Mouse (Mus musculus) brown adipose tissue, adult 24 weeks (tissue): ENCODE results near the gene Fbxl15. TPM values are rescaled to one million over a fixed set of nuclear protein-coding genes. Genes with fewer than 3 reads are reported as not detected.
A peak's percentile ranks its signal among the peaks of the same experiment; 100 is the strongest.

Experiments
- H3K27ac ChIP-seq: fragments of 200-500 bp; replicated peaks from 2 replicates; pipeline ENCODE4 v1.5.1; 2012; ENCODE audit warnings: low read depth, mild to moderate bottlenecking, low read length
- H3K4me1 ChIP-seq: fragments of 200-500 bp; 2 replicates; pipeline ENCODE4 v1.6.1; 2012; ENCODE audit warnings: low read length, mixed read lengths; ENCODE audit not compliant: control insufficient read depth, insufficient read depth, insufficient read length
- H3K4me3 ChIP-seq: fragments of 200-500 bp; 2 replicates; pipeline ENCODE4 v1.5.1; 2012; ENCODE audit warnings: low read depth, mild to moderate bottlenecking, low read length, moderate library complexity; ENCODE audit not compliant: insufficient read depth
- polyA plus RNA-seq: library from polyadenylated mRNA; stranded (reverse); fragments of >200 nt; gene quantifications from 2 replicates; pipeline ENCODE4 v1.2.4, GENCODE M21; 2012; ENCODE audit not compliant: missing spikeins, insufficient read depth, insufficient read length

The Fbxl15 gene
- polyA plus RNA-seq, 1 experiment = 8.9 TPM

- peaks cover 7% of the 10 kb centered on the region; the same call in 1 of the 2 replicates for H3K4me1 ChIP-seq
- H3K4me3 ChIP-seq = no peak overlapping the region
Observed at GRCm38 (mm10) chr19:46324918-46325317, 3.1 kb upstream of the Fbxl15 start.

GRCm38 (mm10) chr19:46326019-46326755, 1.8 kb upstream of the Fbxl15 start:
- no peak overlapping the region for H3K27ac ChIP-seq
- H3K4me3 ChIP-seq = peak overlapping the region; percentile 75; the same call in 1 of the 2 replicates
- H3K4me1 ChIP-seq = peaks cover 7% of the 10 kb centered on the region; the same call in 1 of the 2 replicates

More at GRCm38 (mm10) chr19:46324918-46325317, 3.1 kb upstream of the Fbxl15 start:
- H3K27ac ChIP-seq = no peak overlapping the region

DNA sequence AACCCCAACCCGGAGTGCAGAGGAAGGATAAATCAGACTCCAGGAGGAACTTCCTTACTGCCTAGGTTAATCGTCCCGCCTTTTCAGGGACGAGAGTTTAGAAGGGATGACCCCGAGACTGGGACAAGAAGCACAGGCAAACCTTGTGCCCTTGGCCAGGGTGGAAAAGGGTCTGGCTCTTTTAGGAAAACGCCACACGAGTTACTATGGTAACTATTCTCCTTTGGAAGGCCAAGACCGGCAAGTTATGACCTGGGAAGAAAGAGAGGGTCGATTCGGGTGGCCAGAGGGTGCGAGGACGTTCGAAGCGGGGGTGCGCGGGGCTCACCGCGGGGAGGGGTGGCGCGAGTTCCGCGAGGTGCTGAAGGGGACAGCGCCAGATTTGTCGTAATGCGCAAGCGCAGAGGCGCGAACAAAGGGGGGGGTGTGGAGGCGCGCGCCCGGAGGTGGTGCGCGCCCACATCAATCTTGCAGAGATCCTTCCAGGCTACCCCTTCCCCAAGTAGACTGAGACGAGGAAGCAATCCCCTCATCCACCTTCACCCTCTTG, 1.2 kb upstream of the Fbxl15 start, which contains the start of gene Psd:
TSS of gene Psd (minus strand) at position 401 of the 550 bp plus-strand sequence.
- H3K27ac ChIP-seq = 0 out of 2 replicates have a peak within 1 kb of the TSS, but pooled peaks have one; percentile 6

DNA sequence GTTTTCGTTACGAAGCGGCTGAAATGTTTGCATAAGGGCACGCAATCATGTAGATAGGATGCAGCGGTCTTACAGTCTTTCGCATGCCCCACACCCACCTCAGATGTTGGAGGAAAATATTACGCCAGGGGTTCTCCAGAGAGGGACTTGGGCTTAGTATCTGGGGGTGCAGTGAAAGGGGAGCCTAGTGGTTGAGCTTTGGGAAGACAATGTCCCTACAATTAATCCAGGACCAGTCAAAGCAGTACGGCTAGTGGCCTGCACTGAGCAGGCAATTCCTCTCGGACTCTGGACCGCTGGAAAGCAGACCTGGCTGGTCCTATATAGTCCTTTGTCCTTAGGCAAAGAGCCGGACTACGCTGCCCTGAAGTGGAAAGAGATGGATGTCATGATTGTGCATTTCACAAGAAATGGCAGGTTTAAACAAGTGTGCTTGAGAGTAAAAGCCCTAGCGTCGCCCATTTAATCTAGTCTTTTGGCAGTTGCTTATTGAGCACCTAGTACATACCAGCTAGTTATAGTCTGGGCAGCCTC, 386 bp upstream of the Fbxl15 start:
- peak overlapping the region; percentile 75 for H3K4me3 ChIP-seq
- H3K4me1 ChIP-seq = peaks cover 7% of the 10 kb centered on the region; the same call in 1 of the 2 replicates
- 0 out of 2 replicates have a peak overlapping the region, but pooled peaks have one; percentile 6 for H3K27ac ChIP-seq

More for the DNA sequence above, 1.2 kb upstream of the Fbxl15 start, which contains the start of gene Psd:
- peak within 1 kb of the TSS; percentile 75 for H3K4me3 ChIP-seq
- peaks cover 7% of the 10 kb centered on the region; the same call in 1 of the 2 replicates for H3K4me1 ChIP-seq

GRCm38 (mm10) chr19:46329031-46329641, 1.2 kb downstream of the Fbxl15 start:
- peak overlapping the region; percentile 75 for H3K4me3 ChIP-seq
- H3K4me1 ChIP-seq = peaks cover 7% of the 10 kb centered on the region; the same call in 1 of the 2 replicates
- H3K27ac ChIP-seq = no peak overlapping the region

DNA sequence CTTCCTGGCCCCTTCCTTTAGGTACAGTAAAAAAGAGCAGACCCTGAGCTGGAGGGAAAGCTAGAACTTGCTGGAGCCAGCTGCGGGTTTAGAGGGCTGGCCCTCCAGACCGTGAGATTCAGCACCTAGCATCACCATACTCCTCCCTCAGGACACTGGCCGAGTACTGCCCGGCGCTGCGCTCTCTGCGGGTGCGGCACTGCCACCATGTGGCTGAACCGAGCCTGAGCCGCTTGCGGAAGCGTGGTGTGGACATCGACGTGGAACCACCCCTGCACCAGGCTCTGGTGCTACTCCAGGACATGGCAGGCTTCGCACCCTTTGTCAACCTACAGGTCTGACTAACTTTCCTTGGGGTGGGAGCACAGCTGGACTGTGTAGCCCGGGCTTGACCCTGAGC, 2.0 kb downstream of the Fbxl15 start:
- Histone ChIP-seq H3K4me3 (no peak overlapping the region; the same call in 1 of the 2 replicates), H3K27ac (no peak overlapping the region)

DNA sequence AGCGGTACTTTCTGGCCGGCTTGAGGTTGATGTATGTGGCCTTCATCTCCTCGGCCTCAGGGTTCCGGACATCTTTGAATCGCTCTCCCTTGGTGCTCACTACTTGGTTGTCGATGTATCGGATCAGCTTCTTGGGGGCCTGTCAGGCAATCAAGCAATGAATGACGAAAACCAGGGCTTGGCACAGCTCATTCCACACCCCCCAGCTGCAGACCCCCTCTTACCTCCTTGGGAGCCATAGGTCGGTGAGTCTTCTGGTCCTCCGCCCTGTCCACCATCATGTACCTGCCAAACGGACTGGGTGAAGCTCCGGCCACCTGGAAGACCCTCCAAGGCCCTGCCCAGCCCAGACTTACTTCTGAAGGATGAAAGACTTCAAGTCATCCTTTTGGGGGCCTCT, 2.7 kb downstream of the Fbxl15 start:
- Histone ChIP-seq H3K4me1 (peaks cover 7% of the 10 kb centered on the region; the same call in 1 of the 2 replicates), H3K4me3 (no peak overlapping the region), H3K27ac (no peak overlapping the region)

More for the DNA sequence above, 2.0 kb downstream of the Fbxl15 start:
- H3K4me1 ChIP-seq = peaks cover 7% of the 10 kb centered on the region; the same call in 1 of the 2 replicates

DNA sequence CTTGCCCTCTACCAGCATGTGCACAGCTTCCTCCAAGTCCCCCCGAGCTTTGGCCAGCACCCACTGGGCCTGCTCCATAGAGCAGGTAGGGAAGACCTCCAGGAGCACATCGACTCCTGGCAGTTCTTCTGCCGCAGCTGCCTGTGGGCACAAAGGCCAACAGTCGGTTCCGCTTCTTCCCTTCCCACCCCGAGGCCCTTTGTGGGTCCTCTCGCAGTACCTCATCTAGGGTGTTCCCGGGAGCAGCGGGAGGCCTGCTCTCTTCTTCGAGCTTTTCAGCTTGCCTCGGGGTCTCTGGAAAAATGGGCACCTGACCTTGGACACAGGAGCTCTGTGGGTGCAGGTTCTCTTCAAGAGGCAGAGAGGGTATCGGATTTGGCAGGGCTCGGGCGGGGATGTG, 3.3 kb downstream of the Fbxl15 start:
- peaks cover 7% of the 10 kb centered on the region; the same call in 1 of the 2 replicates for H3K4me1 ChIP-seq

DNA sequence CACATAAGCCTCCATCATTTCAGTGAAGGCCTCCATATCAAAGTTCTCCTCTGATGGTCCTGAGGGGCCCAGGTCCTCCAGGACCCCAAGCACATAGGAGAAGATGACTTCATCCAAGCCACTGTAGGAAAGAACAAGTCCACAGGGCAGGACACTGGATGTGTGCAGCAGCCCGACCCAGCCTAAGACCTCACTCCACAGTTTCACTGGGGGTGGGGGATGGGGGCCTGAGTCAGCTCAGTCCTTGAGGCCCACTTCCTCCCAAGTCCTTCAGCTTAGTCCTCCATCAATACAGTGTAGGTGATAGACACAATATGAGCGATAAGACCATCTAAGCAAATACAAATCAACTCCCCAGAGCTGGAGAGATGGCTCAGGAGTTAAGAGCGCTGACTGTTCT, 4.0 kb downstream of the Fbxl15 start:
- Histone ChIP-seq H3K4me1 (peaks cover 3% of the 10 kb centered on the region; the same call in 1 of the 2 replicates), H3K4me3 (no peak overlapping the region), H3K27ac (no peak overlapping the region)

More for the DNA sequence above, 3.3 kb downstream of the Fbxl15 start:
- Histone ChIP-seq H3K4me3 (no peak overlapping the region), H3K27ac (no peak overlapping the region)

- Histone ChIP-seq H3K4me3 (no peak overlapping the region), H3K27ac (no peak overlapping the region), H3K4me1 (peaks cover 3% of the 10 kb centered on the region; the same call in 1 of the 2 replicates)
Observed at GRCm38 (mm10) chr19:46332721-46333339, 4.8 kb downstream of the Fbxl15 start.

- Histone ChIP-seq H3K4me1 (peaks cover 3% of the 10 kb centered on the region; the same call in 1 of the 2 replicates), H3K4me3 (no peak overlapping the region), H3K27ac (no peak overlapping the region)
Observed at GRCm38 (mm10) chr19:46333906-46334305, 5.9 kb downstream of the Fbxl15 start.

GRCm38 (mm10) chr19:46337719-46338330, 9.8 kb downstream of the Fbxl15 start:
- H3K4me1 ChIP-seq = no peaks in the 10 kb centered on the region
- H3K27ac ChIP-seq = 0 out of 2 replicates have a peak overlapping the region, but pooled peaks have one; percentile 28

DNA sequence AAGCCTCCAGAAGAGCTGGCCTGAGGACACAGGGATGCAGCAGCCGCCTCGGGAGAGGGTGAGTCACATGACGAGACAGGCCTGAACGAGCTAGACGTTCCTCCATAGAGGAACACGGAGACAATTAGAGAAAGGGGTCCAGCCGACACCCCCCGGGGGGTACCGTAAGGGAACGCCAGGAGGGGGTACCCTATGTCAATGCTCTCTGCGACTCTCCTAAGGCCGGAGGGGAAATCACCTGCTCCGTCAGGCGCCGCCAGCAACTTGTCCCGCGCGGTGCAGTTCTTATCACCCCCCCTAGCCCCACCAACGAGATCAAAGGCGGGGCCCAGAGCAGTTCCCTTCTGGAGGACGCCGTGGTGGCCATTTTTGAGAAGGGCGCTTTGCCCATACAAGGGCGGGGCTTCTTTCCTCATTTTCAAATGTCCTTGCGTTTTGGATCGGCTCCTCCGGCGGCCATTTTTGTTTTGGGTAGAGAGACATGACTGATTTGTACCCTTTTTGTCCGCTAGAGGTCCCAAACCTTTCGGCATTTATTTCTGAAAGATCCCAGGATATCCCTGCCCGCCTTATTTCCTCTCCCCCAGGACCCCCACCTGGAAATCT, 10.4 kb downstream of the Fbxl15 start, which contains the start of gene Cuedc2:
TSS of gene Cuedc2 (minus strand) at position 372 of the 606 bp plus-strand sequence.
- H3K4me3 ChIP-seq = peak within 1 kb of the TSS; percentile 95
- peak within 1 kb of the TSS; percentile 75 for H3K27ac ChIP-seq
- H3K4me1 ChIP-seq = no peaks in the 10 kb centered on the region

More at GRCm38 (mm10) chr19:46337719-46338330, 9.8 kb downstream of the Fbxl15 start:
- H3K4me3 ChIP-seq = peak overlapping the region; percentile 95

- H3K4me1 ChIP-seq = no peaks in the 10 kb centered on the region
- H3K4me3 ChIP-seq = peak overlapping the region; percentile 50
- H3K27ac ChIP-seq = peak overlapping the region; percentile 75
Observed at GRCm38 (mm10) chr19:46338942-46339286, 10.9 kb downstream of the Fbxl15 start.
